Mouse (Mus musculus) heart, postnatal 0 days (tissue): ENCODE results near the gene Shc3.

ENCODE experiments used
- CTCF ChIP-seq: IDR thresholded peaks from 2 replicates; pipeline ENCODE4 v1.5.1; 2016; ENCODE audit warnings: antibody characterized with exemption, control low read depth, low read depth
- EP300 ChIP-seq: IDR thresholded peaks from 2 replicates; pipeline ENCODE4 v1.6.1; 2016; ENCODE audit warnings: antibody characterized with exemption, low read depth

DNA sequence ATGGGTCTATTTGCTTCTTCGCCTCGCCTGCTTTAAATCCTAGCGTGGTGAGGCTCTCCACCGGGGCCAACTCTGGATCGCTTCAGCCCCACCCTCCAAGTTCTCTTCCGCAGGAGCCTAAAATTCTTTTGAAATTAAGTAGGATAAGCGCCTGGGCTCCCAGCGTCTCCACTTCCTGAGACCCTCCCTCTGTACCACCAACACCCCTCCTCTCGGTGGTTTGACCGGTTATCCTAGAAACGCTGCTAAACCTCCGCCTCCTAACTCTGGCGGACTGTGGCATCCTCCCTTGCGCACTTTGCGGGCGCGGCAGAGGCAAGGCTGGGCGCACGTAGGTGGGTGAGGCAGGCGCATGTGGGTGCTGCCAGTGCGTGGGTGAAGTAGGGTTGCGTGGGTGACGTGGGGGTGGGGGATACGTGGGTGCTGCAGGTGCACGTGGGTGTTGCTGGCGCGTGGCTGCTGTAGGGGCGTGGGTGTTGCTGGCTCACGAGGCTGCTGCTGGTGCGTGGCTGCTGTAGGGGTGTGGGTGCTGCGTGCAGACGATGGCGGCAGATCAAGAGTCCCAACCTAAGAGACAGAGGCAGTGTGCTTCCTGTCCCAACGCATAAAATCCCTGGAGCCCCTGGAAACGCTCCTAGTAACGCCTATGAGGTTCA lies 25.6 kb upstream of the Shc3 start:
- no peak for TF ChIP-seq EP300
- no peak for TF ChIP-seq CTCF
